Mouse (Mus musculus): ENCODE measurements around the gene Tcf19. TPM values are rescaled to one million over a fixed set of nuclear protein-coding genes. Genes with fewer than 3 reads are reported as not detected.

Gene Tcf19
- polyA plus RNA-seq (2015; fragmentation: Nextera tagmentation; extraction: Ambion mirVana) = 75.9 and 80.4 TPM in 2 replicates

- peak; percentile 96 for DNase-seq (ENCODE audit: low spot score)
Observed at GRCm38 (mm10) chr17:35516652-35517500, at the start of gene Tcf19, which contains the start of gene Cchcr1. TSS of gene Tcf19 (minus strand) at chr17:35516824. TSS of gene Cchcr1 (plus strand) at chr17:35517100.

GRCm38 (mm10) chr17:35558216-35558615, 41.6 kb upstream of the Tcf19 start:
- DNase-seq (ENCODE audit: low spot score) = no peak

GRCm38 (mm10) chr17:35557351-35557750, 40.7 kb upstream of the Tcf19 start:
- no peak for DNase-seq (ENCODE audit: low spot score)

GRCm38 (mm10) chr17:35556812-35557211, 40.2 kb upstream of the Tcf19 start:
- DNase-seq (ENCODE audit: low spot score) = peak; percentile 66

- DNase-seq (ENCODE audit: low spot score) = no peak
Observed at GRCm38 (mm10) chr17:35556186-35556765, 39.7 kb upstream of the Tcf19 start.

GRCm38 (mm10) chr17:35554761-35555397, 38.3 kb upstream of the Tcf19 start:
- DNase-seq (ENCODE audit: low spot score) = no peak

- DNase-seq (ENCODE audit: low spot score) = no peak
Observed at GRCm38 (mm10) chr17:35554321-35554720, 37.7 kb upstream of the Tcf19 start.

- DNase-seq (ENCODE audit: low spot score) = no peak
Observed at GRCm38 (mm10) chr17:35551881-35552414, 35.3 kb upstream of the Tcf19 start, which contains the start of gene Cdsn. TSS of gene Cdsn (plus strand) at chr17:35552128.

GRCm38 (mm10) chr17:35550871-35551270, 34.2 kb upstream of the Tcf19 start:
- DNase-seq (ENCODE audit: low spot score) = no peak

GRCm38 (mm10) chr17:35550143-35550494, 33.5 kb upstream of the Tcf19 start:
- DNase-seq (ENCODE audit: low spot score) = no peak

- DNase-seq (ENCODE audit: low spot score) = no peak
Observed at GRCm38 (mm10) chr17:35549437-35550142, 33.0 kb upstream of the Tcf19 start.

GRCm38 (mm10) chr17:35548636-35549035, 32.0 kb upstream of the Tcf19 start:
- DNase-seq (ENCODE audit: low spot score) = no peak

- DNase-seq (ENCODE audit: low spot score) = no peak
Observed at GRCm38 (mm10) chr17:35547465-35547864, 30.8 kb upstream of the Tcf19 start.

- peak; percentile 56 for DNase-seq (ENCODE audit: low spot score)
Observed at GRCm38 (mm10) chr17:35544680-35545079, 28.1 kb upstream of the Tcf19 start.

GRCm38 (mm10) chr17:35544001-35544400, 27.4 kb upstream of the Tcf19 start:
- no peak for DNase-seq (ENCODE audit: low spot score)

- no peak for DNase-seq (ENCODE audit: low spot score)
Observed at GRCm38 (mm10) chr17:35543412-35543861, 26.8 kb upstream of the Tcf19 start.

- no peak for DNase-seq (ENCODE audit: low spot score)
Observed at GRCm38 (mm10) chr17:35542761-35543411, 26.3 kb upstream of the Tcf19 start.

GRCm38 (mm10) chr17:35539540-35539939, 22.9 kb upstream of the Tcf19 start:
- DNase-seq (ENCODE audit: low spot score) = no peak

GRCm38 (mm10) chr17:35538476-35538875, 21.9 kb upstream of the Tcf19 start:
- no peak for DNase-seq (ENCODE audit: low spot score)

- no peak for DNase-seq (ENCODE audit: low spot score)
Observed at GRCm38 (mm10) chr17:35537421-35537820, 20.8 kb upstream of the Tcf19 start.

- peak; percentile 66 for DNase-seq (ENCODE audit: low spot score)
Observed at GRCm38 (mm10) chr17:35534343-35534742, 17.7 kb upstream of the Tcf19 start.

Data from thymus, postnatal 0 days (tissue).